Mouse (Mus musculus) cerebellum, adult 9-10 months (tissue): ENCODE data around the gene Vat1.
"Not testable (repeated sequence)": the region's sequence is repeated elsewhere in the genome, so short reads cannot be mapped to it uniquely, and the experiment has no call there.

Experiments used
- DNase-seq: peaks from one replicate; pipeline ENCODE4 v3.0.0; 2022

Gene Vat1

DNA sequence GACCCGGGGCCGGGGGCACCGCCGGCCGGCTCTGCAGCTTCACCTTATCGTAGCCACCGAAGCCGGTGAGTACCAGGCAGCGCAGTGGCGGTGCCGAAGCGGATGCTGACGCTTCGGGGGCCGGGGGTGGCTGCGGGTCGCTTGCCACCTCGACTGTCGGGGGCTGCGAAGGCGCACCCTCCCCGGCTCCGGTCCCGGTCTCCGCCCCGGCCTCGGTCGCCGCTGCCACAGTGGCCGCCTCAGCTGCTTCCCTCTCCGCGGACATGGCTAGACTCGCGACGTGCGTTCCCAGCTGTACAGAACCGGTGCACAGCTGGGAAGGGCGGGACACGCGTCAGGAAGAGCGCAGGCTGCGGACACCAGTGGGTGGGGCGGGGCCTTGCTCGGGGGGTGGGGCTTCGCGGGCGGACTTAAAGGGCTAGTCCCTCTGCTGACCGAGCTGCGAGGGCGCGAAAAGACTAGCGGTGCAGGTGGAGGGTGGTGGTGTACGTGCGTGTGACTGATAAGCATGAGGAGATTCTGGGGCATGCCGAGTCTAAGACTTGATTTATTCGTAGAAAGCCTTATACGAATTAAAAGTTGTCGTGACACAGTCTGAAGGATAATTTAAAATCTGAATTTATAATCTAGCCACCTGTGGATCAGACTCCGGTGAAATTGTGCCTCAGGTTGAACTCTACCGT, at the start of gene Vat1:
Vat1 (minus strand) TSS at position 362 of the 683 bp plus-strand sequence.
- no peak for DNase-seq

DNA sequence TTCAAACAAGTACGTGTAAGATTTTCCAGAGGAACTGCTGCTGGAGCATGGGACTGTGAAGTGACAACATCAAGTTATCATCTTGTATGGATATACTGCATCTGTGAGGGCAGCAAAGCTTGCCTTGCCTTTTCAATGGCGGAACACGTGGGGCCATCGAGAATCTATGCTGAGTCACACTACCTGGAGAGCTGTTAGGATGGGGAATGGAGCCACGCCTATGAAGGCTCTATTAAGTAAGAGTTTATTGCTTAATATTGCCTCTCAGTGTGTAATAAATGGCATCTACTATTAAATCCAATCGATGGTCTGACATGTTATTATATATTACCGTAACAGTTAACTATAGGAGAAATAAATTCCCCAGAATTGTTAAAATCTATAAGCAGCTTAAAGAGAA, 41.1 kb upstream of the Vat1 start:
- DNase-seq: no peak

DNA sequence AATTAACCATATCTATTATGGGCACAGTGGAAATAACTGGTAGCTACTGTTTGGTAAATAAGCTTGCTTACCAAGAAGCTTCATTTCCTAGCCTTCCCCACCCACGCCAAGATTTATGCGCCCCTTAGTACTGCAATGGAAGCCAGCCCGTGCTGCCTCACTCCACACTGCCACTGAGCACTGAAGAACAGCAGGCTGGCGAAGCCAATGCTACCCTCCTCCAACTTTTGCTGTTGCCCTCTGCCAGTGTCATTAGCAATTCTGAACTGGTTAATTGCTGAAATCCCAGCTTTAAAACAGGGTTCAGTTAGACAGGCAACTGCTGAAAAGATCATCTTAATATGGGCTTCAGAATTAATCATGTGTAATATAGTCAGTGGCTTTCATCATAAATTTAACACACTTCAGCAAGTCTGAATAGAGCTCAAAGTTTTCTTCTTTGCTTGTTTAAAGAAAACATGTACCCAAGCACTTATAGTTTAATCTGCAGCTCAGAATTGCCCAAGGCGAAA, 40.3 kb upstream of the Vat1 start:
- no peak for DNase-seq

DNA sequence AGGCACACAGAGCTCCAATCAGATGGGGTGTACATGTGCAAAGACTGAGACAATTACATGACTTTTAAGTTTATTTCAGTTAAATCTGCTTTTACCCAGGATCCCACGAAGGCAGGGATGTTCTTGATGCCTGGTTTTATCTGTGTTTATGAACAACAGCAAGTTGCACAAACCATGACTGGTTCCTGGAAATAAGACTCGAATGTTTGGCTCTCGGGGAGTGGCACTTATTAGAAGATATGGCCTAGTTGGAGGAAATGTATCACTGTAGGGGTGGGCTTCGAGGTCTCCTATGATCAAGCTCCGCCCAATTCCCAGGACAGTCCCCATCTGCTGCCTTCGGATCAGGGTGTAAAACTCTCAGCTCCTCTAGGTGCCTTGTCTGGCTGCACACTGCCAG, 20.1 kb upstream of the Vat1 start:
- DNase-seq: no peak

DNA sequence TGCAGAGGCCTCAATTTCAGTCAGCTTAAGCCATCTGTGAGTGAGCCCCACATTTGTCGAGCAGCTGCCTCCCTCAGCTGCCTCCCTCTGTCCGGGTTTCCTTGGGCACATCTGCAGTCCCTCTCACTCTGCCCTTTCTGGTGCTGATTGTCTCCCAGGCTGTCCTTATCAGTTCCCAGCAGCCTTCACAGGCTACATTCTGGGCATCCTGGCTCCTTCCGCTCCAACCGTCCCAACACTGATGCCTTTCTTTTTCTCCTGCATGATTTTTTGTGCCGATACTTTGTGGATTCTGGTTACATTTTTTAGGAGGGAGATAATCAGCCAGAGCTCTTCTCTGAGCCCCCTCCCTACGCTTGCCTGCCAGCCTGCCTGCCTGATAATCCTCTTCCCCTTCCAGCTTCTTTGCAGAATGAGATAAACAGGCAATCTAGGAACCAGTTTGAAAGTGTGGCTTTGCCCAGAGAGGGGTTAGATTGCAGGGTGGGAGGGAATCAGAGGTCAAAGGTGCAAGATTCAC, 19.5 kb upstream of the Vat1 start:
- DNase-seq: no peak

DNA sequence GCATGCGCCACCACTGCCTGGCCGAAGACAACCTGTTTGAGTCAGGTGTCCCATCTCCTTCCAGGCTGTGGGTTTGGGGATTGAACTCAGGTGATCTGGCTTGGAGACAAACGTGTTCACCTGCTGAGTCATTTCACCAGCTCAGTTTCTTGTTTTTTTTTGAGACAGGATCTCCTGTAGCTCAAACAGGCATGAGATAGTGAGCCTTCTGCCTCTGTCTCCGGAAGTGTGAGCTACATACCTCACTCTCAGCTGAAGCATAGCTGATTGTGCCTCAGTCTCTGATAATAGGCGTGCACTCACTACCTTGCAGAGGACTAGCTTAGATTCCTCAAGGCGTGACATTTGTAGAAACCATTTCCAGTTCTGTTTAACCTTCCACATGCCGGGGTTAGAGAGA, 18.8 kb upstream of the Vat1 start:
- no peak for DNase-seq

DNA sequence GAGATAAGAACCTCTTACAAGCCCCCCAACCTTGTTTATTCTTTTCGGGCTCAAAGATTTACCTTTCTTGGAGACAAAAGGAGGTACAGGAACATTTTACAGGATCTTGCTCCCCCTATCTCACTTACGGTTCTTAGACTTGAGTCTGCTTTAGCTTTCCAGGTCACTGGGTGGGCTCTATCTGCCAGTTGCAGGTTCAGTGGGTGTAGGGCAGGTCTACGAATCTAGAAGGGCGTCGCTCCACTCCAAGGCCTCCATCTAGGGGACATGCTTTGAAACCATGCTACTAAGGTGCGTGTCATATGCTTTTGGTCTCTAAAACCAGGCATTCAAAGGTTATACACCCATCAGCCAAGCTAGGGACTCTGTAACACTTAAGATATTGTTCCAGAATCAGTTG, 18.2 kb upstream of the Vat1 start:
- no peak for DNase-seq

DNA sequence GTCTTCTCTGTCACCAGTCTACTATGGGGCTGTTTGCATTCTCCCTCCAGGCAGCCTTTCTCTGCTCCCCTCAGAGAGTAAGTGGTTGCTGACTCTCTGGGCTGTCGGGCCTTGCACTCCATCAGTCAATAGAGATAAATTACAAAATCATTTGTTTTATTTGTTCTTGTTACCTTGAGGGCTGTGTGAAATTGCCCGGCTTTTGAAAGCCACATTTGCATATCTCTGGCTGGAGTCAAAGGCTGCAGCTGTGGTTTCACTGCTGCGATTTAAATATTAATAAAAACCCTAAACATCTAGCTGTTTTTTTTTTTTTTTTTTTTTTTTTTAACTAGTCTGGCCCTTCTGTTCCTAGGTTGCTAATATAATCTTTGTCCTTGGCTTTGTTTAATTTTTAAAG, 17.8 kb upstream of the Vat1 start:
- DNase-seq: no peak

DNA sequence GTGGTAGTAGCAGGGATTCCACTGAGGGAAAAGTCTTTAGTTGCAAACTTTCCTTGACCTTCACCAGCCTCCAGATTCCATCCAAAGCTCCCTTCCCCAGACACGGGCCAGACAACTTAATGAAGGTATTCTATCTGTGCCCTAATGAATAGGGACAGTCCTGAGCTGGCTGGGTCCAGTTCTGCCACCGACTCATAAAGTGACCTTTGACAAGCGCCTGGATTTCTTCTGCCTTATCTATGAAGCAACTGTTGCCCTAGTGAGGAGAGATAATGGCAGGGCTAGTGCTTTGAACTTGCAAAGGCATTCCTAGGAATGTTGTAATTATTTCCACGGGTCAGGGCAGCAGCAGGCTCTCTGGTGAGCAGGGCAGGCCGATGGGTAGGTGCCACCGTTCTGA, 14.9 kb upstream of the Vat1 start:
- no peak for DNase-seq

DNA sequence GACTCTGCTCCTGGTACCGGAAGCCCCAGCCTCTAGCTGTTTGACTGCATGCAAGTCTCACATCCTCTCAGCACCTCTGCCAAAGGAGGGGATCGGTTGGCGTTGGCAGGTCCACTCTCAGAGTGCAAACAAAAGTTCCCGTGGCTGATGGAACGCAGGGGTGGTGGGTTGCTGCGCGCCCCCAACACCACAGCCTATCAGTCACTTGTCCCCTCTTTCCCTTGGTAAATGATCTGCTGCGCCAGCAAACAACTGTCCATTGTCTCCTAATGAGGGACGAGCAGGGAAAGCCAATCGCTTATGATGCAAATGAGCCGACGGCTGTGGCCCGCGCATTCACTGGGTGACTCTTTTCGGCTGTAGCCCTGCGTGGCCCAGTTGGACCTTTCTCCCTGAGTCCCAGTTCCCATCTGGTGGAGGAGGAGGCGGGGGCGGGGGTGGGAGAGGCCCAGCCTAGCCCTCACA, 13.2 kb upstream of the Vat1 start:
- DNase-seq: no peak

DNA sequence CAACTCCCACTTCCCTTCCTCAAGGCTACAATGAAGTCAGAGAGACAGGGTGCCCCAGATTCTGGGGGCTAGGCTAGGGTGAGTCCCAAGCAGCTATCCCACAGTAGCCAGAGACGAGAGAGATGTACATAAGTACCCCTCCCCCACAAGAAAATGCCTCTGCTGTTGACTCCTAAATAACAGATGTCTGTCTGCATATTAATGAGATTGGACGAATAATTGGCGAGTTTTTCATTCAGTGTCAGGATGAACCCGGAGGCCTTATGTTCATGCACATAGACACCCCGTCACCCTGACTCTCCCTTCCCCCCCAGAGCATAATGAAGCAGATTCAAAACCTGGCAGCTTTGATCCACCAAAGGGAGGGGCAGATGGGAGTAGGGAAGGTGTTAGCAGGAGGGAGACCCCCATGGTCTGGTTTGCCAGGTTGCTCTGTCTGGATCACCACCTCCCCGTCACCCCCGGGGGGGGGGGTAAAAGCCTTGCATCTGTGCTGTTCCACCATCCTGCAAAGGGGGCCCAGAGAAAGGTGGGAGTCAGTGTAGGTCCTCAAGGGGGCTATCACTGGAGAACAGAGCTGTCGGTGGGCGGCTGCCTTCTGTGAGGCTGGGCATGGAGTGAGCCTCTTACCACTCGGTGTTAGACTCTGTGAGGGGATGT, 11.7 kb upstream of the Vat1 start:
- DNase-seq: no peak

DNA sequence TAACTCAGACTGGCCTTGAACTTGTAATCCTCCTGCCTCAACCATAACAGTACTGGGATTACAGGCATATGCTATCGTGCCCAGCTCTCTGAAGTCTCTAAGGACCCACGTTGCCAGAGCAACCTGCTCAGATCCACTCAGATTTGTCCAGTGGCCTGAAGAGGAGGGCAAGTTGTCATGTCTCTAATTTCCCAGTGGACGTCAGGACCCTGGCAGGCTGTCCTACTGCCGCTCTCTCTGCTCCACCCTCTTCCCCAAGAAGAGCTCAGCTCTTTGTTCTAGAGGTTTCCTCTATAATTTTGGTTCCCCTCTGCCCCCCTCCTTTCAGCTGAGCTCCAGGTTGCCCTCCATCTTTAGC, 11.1 kb upstream of the Vat1 start:
- DNase-seq: no peak

DNA sequence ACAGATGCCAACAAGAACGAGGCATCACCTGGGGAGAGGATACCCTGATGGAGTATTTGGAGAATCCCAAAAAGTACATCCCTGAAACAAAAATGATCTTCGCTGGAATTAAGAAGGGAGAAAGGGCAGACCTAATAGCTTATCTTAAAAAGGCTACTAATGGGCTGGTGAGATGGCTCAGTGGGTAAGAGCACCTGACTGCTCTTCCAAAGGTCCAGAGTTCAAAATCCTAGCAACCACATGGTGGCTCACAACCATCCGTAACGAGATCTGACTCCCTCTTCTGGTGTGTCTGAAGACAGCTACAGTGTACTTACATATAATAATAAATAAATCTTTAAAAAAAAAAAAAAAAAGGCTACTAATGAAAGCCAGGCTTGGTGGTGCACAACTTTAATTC, 10.3 kb upstream of the Vat1 start:
- not testable (repeated sequence) for DNase-seq

DNA sequence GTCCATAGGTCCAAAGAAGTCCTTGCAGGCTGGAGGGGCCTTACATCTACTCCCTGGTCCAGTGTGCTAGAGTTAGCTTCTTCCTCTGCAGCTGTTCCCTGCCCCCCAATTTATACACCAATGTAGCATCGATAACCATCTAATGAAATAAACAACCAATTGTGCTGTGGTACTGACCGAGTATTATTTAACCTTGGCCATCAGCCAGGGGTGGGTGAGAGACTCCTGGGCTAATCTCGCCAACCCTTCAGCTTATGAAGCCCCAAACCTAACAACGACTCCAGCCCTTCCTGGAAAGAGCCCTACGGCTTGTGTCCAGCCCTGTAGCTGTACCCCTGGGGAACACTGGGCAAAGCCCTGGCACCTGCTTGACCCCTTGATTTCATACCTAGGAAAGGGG, 8.3 kb upstream of the Vat1 start:
- DNase-seq: no peak

DNA sequence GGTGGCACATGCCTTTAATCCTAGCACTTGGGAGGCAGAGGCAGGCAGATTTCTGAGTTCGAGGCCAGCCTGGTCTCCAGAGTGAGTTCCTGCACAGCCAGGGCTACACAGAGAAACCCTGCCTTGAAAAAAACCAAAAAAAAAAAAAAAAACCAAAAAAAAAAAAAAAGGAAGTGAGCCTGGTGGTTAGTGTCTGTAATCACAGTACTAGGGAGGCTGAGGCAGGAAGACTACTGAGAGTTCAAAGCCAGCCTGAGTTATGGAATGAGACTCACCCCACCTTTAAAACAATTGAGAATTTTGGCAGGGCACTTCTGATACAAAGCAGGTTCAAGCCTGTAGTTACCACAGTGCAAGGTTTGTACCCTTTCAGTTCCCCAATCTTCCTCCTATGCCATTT, 7.7 kb upstream of the Vat1 start:
- not testable (repeated sequence) for DNase-seq

DNA sequence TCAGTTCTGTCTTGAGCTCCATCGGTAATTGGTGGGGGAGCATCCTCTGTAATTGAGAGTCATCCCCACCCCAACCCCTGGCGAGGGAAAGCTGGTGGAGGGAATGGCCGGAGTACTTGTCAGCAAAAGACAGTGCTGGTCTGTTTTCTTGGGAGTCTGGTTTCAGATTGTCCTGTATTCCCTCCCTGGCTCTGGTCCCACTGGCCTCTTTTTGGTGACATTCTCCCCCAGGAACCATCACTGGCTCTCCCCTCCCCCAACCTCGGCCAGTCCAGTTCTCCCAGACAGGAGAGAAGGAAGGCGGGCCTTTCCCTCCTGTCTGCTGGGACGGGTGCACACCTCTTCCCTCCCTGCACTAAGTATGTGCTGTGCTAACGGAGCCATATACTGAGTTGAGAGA, 6.3 kb upstream of the Vat1 start:
- no peak for DNase-seq

DNA sequence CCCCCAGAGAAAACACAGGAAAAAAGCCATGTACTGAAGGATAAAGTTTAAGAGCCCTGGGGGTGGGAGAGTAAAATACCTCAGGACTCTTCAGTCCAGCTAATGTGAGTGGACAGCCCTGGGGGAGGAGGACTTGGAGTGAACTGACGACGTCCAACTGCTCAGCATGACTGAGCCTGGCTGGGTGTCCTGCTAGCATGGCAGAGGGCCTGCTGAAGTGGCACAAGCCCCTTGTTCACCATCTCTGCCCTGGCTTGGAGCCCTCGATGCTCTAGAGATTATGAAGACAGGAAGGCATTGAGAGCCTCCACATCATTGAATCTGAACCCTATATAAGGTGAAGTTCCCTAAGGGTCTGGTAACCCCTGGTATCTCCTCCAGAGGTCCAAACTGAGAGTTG, 5.9 kb upstream of the Vat1 start:
- no peak for DNase-seq

DNA sequence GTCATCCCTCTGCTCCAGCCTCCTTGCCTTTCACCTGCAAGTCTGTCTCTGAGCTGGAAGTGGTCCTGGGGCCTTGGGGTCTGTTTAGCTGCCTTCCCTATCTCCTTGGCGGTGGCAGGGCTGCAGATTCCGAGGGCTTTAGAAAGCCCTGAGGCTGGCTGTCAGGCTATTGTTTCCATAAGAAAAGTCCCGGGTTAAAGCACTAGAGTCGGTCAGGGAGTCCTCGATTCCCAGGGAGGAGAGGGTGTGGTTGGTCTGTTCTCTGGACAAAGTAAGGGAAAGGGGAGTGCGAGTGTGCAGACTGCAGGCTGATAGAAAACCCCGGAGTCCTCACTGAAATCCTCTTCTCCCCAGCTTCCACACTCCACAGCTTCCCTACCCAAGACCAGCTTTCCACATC, 4.2 kb upstream of the Vat1 start:
- DNase-seq: no peak

DNA sequence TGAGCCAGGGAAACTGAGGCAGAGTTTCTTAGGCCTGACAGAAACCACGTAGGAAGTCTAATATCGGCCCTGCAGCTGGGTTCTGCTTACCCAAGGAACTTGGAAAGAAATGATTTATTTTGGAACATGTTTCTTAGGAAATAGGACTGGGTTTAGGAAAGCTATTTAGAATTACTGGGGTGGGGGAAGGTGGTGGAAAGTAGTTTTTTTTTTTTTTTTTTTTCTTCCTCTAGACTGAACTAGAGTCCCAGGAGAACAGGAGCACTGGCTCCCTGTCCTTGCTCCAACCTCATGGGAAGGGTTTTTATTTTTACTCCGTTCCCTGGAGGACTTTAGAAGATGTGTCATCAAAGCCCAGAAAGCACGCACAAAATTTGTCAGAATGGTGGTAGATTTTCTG, 3.1 kb upstream of the Vat1 start:
- no peak for DNase-seq

DNA sequence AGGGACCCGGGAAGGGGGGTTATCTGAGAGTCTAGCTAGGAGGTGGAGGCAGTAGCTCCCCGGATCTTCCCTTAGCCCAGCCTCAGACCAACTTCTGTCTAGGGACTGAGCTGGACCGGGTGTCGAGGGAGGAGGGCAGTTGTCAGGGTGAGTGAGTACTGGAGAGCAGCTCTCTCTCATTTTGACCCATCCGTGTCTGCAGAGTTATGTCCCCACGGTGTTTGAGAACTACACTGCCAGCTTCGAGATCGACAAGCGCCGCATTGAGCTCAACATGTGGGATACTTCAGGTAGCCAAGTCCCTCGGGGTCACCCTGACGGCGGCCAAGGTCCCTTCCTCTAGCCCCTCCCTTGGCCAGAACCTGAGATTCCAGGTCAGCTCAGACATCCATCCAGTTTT, 2.7 kb upstream of the Vat1 start:
- DNase-seq: no peak

DNA sequence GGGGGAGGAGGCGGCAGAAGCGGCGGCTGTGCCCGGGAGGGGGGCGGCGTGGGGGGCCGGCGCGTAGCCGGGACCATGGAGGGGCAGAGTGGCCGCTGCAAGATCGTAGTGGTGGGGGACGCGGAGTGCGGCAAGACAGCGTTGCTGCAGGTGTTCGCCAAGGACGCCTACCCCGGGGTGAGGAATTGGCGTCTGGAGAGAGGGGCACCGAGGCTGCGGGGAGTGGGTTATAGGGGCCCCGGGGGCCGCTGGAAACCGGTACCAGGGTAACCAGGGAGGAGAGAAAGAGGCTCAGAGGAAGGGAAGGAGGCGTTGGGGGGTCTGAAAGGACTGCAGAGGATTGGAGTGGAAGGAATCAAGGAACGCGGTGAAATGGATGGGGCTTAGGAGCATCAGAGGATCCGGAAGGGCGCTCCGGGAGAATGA, 2.2 kb upstream of the Vat1 start:
- DNase-seq: no peak

DNA sequence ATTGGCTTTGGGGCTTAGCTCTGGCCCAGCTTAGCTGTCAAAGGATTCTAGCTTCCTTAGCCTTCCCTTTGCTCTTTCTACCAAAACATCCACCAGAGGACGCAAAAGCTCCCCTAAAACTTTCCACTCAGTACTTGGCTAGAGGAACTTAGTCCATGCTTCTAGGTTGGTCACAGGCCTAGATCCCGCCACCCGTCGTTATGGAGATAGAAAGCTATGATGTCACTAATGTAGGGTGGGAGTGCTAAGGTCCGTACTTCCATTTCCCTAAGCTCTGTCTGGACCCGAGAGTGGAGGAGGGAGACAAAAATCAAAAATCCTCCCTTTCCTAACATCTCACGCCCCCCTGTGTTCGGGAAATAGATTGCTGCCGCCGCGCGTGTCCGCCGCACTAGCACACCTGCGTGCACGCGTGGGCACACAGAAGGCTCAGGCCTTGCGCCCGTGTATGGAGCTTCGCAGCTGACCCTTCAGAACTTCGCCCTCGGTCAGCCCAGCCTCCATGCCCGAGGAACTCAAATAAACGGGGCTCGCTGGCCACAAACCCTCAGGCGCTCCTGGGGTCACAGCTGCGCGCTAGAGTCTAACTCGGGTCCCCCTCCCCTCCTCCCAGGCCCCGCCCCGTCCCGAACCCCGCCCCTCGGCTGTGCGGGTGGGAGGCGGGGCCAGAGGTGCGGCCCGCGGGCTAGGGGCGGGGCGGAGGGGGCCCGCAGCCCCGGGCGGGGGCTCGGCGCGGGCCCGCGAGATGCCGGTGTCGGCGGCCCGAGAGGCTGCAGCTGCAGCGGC, 1.6 kb upstream of the Vat1 start:
- DNase-seq: peak; percentile 62

DNA sequence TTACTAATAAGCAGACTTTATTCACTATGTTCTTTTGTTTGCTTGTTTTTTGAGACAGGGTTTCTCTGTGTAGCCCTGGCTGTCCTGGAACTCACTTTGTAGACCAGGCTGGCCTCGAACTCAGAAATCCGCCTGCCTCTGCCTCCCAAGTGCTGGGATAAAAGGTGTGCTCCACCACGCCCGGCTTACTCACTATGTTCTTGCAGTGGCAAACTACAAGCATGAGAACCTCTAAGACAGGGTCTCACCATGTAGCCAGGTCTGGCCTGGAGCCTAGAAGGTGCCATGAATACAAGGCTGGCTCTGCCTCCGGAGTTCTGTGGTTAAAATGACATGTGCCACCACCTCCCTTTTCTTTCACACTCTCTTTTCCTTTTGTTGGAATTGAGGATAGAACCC, 521 bp upstream of the Vat1 start:
- not testable (repeated sequence) for DNase-seq
